Mouse (Mus musculus): ENCODE results near the gene Ankrd11. TPM values are rescaled to one million over a fixed set of nuclear protein-coding genes. Genes with fewer than 3 reads are reported as not detected.

Gene Ankrd11
- total and polyA plus RNA-seq, 3 experiments = 49.2 to 235 (median 87.7) TPM

DNA sequence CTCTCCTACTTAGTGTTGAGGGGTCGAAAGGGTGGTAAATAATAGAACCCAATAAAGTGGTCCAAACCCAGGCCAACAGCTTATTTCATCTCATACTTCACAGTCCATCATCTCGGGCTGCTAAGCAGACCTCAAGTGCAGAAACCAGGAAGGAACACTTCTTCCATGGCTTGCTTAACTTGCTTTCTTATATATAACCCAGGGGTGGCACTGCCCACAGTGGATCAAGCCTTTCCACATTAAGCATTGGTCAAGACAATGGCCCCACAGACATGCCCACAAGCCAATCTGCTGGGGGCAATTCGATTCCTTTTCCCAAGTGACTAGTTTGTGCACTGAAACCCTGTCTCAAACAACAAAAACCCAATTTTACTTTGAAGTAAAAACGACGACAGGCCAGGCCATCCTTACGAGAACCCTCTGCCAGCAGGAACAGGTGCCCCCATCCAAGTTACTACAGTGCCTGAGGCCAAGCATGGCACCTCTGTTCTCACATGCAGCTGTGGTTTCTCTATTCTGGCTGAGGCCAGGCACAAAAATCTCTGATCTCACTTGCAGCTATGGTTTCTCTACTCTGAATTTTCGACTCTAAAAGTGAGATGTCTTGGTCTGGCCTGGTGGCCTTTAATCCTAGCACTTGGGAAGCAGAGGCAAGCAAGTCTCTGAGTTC is 123.5 kb downstream of the Ankrd11 start:
- no peak overlapping the region for H3K4me3 ChIP-seq (ENCODE audit: control insufficient read depth in 1 of 2, insufficient read depth in 1 of 2, low read depth in 2 of 2, low read length in 2 of 2)
- no peak for TF ChIP-seq ZNF384 (IDR thresholded peaks at IDR 0.05; ENCODE audit: low read depth, low read length)
- TF ChIP-seq KAT2A (conservative IDR thresholded peaks at IDR 0.05; ENCODE audit: low read depth, low read length) = no peak
- TF ChIP-seq HCFC1 (IDR thresholded peaks at IDR 0.05; ENCODE audit: low read depth, low read length) = no peak
- TF ChIP-seq SMC3 (IDR thresholded peaks at IDR 0.05; ENCODE audit: low read depth, low read length) = no peak
- no peak for TF ChIP-seq UBTF (IDR thresholded peaks at IDR 0.05; ENCODE audit: borderline replicate concordance, insufficient read depth, low read depth, low read length)
- TF ChIP-seq MYB (IDR thresholded peaks at IDR 0.05; ENCODE audit: low read depth, low read length) = no peak
- TF ChIP-seq USF1 (IDR thresholded peaks at IDR 0.05; ENCODE audit: low read depth, low read length) = no peak
- TF ChIP-seq ZC3H11A (IDR thresholded peaks at IDR 0.05; ENCODE audit: low read depth, low read length) = no peak
- no peak for TF ChIP-seq TBP (IDR thresholded peaks at IDR 0.05; ENCODE audit: low read depth, low read length)
- TF ChIP-seq MXI1 (IDR thresholded peaks at IDR 0.05; ENCODE audit: low read depth, low read length) = no peak
- TF ChIP-seq CHD1 (IDR thresholded peaks at IDR 0.05; ENCODE audit: low read depth, low read length) = no peak
- no peak for TF ChIP-seq GATA1 (IDR thresholded peaks at IDR 0.05; ENCODE audit: low read depth, low read length)
- TF ChIP-seq TAL1 (IDR thresholded peaks at IDR 0.05; ENCODE audit: low read length) = no peak
- peaks cover 6 to 18% of the 10 kb centered on the region in 2 experiments for H3K36me3 ChIP-seq (ENCODE audit: control insufficient read depth in 1 of 2, insufficient read depth in 2 of 2, low read length in 2 of 2)
- H3K9me3 ChIP-seq (replicated peaks; ENCODE audit: insufficient read depth, low read length) = no peaks in the 10 kb centered on the region
- H3K9ac ChIP-seq (ENCODE audit: control insufficient read depth, low read depth, low read length, poor library complexity, severe bottlenecking) = no peak overlapping the region
- peaks cover 61% of the 10 kb centered on the region for H3K79me2 ChIP-seq (ENCODE audit: control insufficient read depth, insufficient read depth, low read length, poor library complexity)
- H3K27ac ChIP-seq (ENCODE audit: control insufficient read depth, low read depth, low read length) = no peak overlapping the region
- no peaks in the 10 kb centered on the region for H3K27me3 ChIP-seq (ENCODE audit: control insufficient read depth in 1 of 2, insufficient read depth in 2 of 2, low read length in 2 of 2)
- H3K4me1 ChIP-seq (ENCODE audit: control insufficient read depth in 1 of 2, insufficient read depth in 2 of 2, low read length in 2 of 2) = peaks cover 5 to 18% of the 10 kb centered on the region in 2 experiments
- no peak for DNase-seq (ENCODE audit: low read depth, low spot score)

DNA sequence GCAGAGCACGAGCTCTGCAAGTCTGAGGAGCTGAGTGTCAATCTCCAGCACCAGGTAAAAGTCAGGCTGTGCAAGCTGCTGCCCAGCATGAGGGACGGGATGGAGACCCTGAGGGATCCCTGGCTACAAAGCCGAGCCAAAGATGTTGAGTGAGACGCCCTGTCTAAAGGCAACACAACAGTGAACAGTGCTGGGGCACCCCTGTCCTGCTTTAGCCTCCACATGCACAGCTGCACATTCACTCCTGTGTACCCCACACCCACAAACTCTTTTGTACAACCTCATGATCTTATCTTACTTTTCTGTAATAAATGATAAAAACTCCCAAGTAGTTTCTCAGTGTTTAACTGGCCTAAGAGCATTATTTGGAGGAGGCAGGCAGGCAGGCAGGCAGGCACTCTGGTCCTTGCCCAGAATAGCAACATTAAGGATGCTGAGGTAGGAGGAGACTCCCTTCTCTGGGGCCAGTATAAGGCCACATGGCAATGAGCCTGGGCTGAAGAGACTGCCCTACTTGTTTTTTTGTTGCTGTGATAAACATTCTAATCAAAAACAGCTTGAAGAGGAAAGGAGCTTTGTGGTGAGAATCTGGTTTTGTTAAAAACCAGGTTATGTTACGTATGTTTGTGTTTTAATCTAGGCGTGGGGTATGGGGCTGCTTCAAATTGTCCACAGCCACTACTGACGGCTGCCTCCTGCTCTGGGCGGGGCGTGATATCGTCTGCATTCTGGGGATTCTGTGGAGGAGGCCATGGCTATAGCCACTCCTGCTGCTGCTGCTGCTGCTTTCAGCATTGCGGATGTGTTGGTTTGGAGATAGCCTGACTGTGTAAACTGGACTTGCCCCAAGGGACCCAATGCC is 124.3 kb downstream of the Ankrd11 start:
- Histone ChIP-seq H3K4me3 (ENCODE audit: control insufficient read depth in 1 of 2, insufficient read depth in 1 of 2, low read depth in 2 of 2, low read length in 2 of 2) (no peak overlapping the region), H3K27ac (ENCODE audit: control insufficient read depth, low read depth, low read length) (no peak overlapping the region), H3K9ac (ENCODE audit: control insufficient read depth, low read depth, low read length, poor library complexity, severe bottlenecking) (no peak overlapping the region), H3K36me3 (ENCODE audit: control insufficient read depth in 1 of 2, insufficient read depth in 2 of 2, low read length in 2 of 2) (peaks cover 6 to 10% of the 10 kb centered on the region in 2 experiments), H3K27me3 (ENCODE audit: control insufficient read depth in 1 of 2, insufficient read depth in 2 of 2, low read length in 2 of 2) (no peaks in the 10 kb centered on the region), H3K4me1 (ENCODE audit: control insufficient read depth in 1 of 2, insufficient read depth in 2 of 2, low read length in 2 of 2) (peaks cover 2 to 16% of the 10 kb centered on the region in 2 experiments; a peak in 2 of 4 replicates), H3K79me2 (ENCODE audit: control insufficient read depth, insufficient read depth, low read length, poor library complexity) (peaks cover 57% of the 10 kb centered on the region), H3K9me3 (replicated peaks; ENCODE audit: insufficient read depth, low read length) (no peaks in the 10 kb centered on the region)
- TF ChIP-seq NRF1 (IDR thresholded peaks at IDR 0.05; ENCODE audit: insufficient read depth, low read depth, low read length, poor library complexity, severe bottlenecking) = no peak
- TF ChIP-seq MXI1 (IDR thresholded peaks at IDR 0.05; ENCODE audit: low read depth, low read length) = 0 out of 2 replicates have a peak, but pooled peaks have one; percentile 24
- TF ChIP-seq E2F4 (IDR thresholded peaks at IDR 0.05; ENCODE audit: borderline replicate concordance, low read depth, low read length) = no peak
- no peak for TF ChIP-seq BHLHE40 (IDR thresholded peaks at IDR 0.05; ENCODE audit: borderline replicate concordance, low read depth, low read length)
- no peak for DNase-seq (ENCODE audit: low read depth, low spot score)
